Mouse (Mus musculus) gastrocnemius, adult 18-20 months (tissue): ENCODE measurements around the gene Tusc2. TPM values are rescaled to one million over a fixed set of nuclear protein-coding genes. Genes with fewer than 3 reads are reported as not detected.

ENCODE experiments used
- DNase-seq: peaks from one replicate; pipeline ENCODE4 v3.0.0; 2021; ENCODE audit warnings: low spot score
- long read RNA-seq, 2 experiments: library from polyadenylated mRNA; stranded (forward); transcript quantifications; one replicate each; pipeline ENCODE4 v2.0.0; 2021
- total RNA-seq, 2 experiments: library from RNA; stranded (reverse); gene quantifications; 2 replicates each; pipeline ENCODE4 v1.2.3; 2021

Tusc2 gene
- 10 to 100 TPM; 38.7 to 40.9 TPM for total RNA-seq
- long read RNA-seq, experiment 1, transcript Tusc2-201 (3 exons, 1,665 nt): major isoform, 77 of 84 reads
- long read RNA-seq, experiment 1, partial matches to known transcripts: 1 of 84 reads
- long read RNA-seq, experiment 1, other reads (novel, unspliced or antisense): 6 of 84 reads
- long read RNA-seq, experiment 2, transcript Tusc2-201 (3 exons, 1,665 nt): major isoform, 52 of 59 reads
- long read RNA-seq, experiment 2, partial matches to known transcripts: 0 of 59 reads
- long read RNA-seq, experiment 2, other reads (novel, unspliced or antisense): 7 of 59 reads

GRCm38 (mm10) chr9:107563029-107563581 lies at the start of gene Tusc2:
Gene Tusc2 (plus strand): TSS chr9:107563255.
- peak; percentile 96 for DNase-seq

GRCm38 (mm10) chr9:107514303-107514955 lies 48.6 kb upstream of the Tusc2 start:
- peak; percentile 80 for DNase-seq

GRCm38 (mm10) chr9:107520331-107520730 lies 42.7 kb upstream of the Tusc2 start:
- DNase-seq: no peak

- DNase-seq: no peak
Observed at GRCm38 (mm10) chr9:107521190-107521589, 41.9 kb upstream of the Tusc2 start.

GRCm38 (mm10) chr9:107521711-107522399 lies 41.2 kb upstream of the Tusc2 start:
- DNase-seq: no peak

GRCm38 (mm10) chr9:107522400-107522711 lies 40.7 kb upstream of the Tusc2 start:
- no peak for DNase-seq

- peak; percentile 74 for DNase-seq
Observed at GRCm38 (mm10) chr9:107526198-107527026, 36.6 kb upstream of the Tusc2 start.

- DNase-seq: peak; percentile 94
Observed at GRCm38 (mm10) chr9:107533791-107534407, 29.2 kb upstream of the Tusc2 start, which contains the start of gene Tmem115. Gene Tmem115 (plus strand): TSS chr9:107533945.

GRCm38 (mm10) chr9:107534408-107535202 lies 28.4 kb upstream of the Tusc2 start:
- no peak for DNase-seq

- no peak for DNase-seq
Observed at GRCm38 (mm10) chr9:107538231-107538630, 24.8 kb upstream of the Tusc2 start.

- no peak for DNase-seq
Observed at GRCm38 (mm10) chr9:107538711-107539110, 24.3 kb upstream of the Tusc2 start.

- DNase-seq: no peak
Observed at GRCm38 (mm10) chr9:107539940-107540339, 23.1 kb upstream of the Tusc2 start.

GRCm38 (mm10) chr9:107540420-107540819 lies 22.6 kb upstream of the Tusc2 start:
- DNase-seq: no peak

GRCm38 (mm10) chr9:107541005-107541404 lies 22.1 kb upstream of the Tusc2 start:
- DNase-seq: no peak

- peak; percentile 95 for DNase-seq
Observed at GRCm38 (mm10) chr9:107541474-107542351, 21.3 kb upstream of the Tusc2 start, which contains the start of the genes Cyb561d2 and Nprl2. Gene Cyb561d2 (minus strand): TSS chr9:107542193. Gene Nprl2 (plus strand): TSS chr9:107542226.

- DNase-seq: no peak
Observed at GRCm38 (mm10) chr9:107542352-107542686, 20.7 kb upstream of the Tusc2 start.

- DNase-seq: no peak
Observed at GRCm38 (mm10) chr9:107542721-107543120, 20.3 kb upstream of the Tusc2 start.

- DNase-seq: no peak
Observed at GRCm38 (mm10) chr9:107543299-107543698, 19.8 kb upstream of the Tusc2 start.

- no peak for DNase-seq
Observed at GRCm38 (mm10) chr9:107544196-107544700, 18.8 kb upstream of the Tusc2 start.
